Mouse (Mus musculus) neural tube, embryonic 12.5 days (tissue): ENCODE data around the gene Kctd21. TPM values are rescaled to one million over a fixed set of nuclear protein-coding genes. Genes with fewer than 3 reads are reported as not detected.
A peak's percentile ranks its signal among the peaks of the same experiment; 100 is the strongest.

Source experiments
- ATAC-seq: fragments of 200-750 bp; cut with Nextera tagmentation; 2 replicates; pipeline ENCODE4 v1.8.0; 2017; ENCODE audit warnings: low read depth, mild to moderate bottlenecking, moderate TSS enrichment, moderate library complexity; ENCODE audit not compliant: low FRiP score
- H3K27ac ChIP-seq: fragments of 300-500 bp; sonication (generic); 2 replicates; pipeline ENCODE4 v1.5.1; 2016
- H3K27me3 ChIP-seq: fragments of 300-500 bp; sonication (generic); replicated peaks from 2 replicates; pipeline ENCODE4 v1.6.1; 2016; ENCODE audit warnings: mild to moderate bottlenecking
- H3K36me3 ChIP-seq: fragments of 300-500 bp; sonication (generic); 2 replicates; pipeline ENCODE4 v1.6.1; 2016; ENCODE audit warnings: mild to moderate bottlenecking
- H3K4me1 ChIP-seq: fragments of 300-500 bp; sonication (generic); 2 replicates; pipeline ENCODE4 v1.6.1; 2016
- H3K4me2 ChIP-seq: fragments of 300-500 bp; sonication (generic); replicated peaks from 2 replicates; pipeline ENCODE4 v1.6.1; 2016; ENCODE audit warnings: mild to moderate bottlenecking
- H3K4me3 ChIP-seq: fragments of 300-500 bp; sonication (generic); 2 replicates; pipeline ENCODE4 v1.5.1; 2016
- H3K9ac ChIP-seq: fragments of 300-500 bp; sonication (generic); 2 replicates; pipeline ENCODE4 v1.6.1; 2016; ENCODE audit warnings: mild to moderate bottlenecking
- H3K9me3 ChIP-seq: fragments of 300-500 bp; sonication (generic); 2 replicates; pipeline ENCODE4 v1.6.1; 2016; ENCODE audit warnings: mild to moderate bottlenecking
- WGBS: fragments of 180-500 bp; shearing (Covaris S2); methylation state at CpG from one replicate; pipeline ENCODE4 v1.1.7; 2016; 5-methylcytosine and 5-hydroxymethylcytosine counted together
- polyA plus RNA-seq: library from polyadenylated mRNA; unstranded; fragments of >200 nt; fragmentation: Nextera tagmentation; extraction: Ambion mirVana; gene quantifications from 2 replicates; pipeline ENCODE4 v1.2.1, GENCODE M21; 2016

Gene Kctd21
- 6.8 and 7.0 TPM in 2 replicates for polyA plus RNA-seq

GRCm38 (mm10) chr7:97331726-97332666, at the start of gene Kctd21, which contains the start of gene Usp35:
Gene Kctd21, plus strand, starts transcription at chr7:97332327.
Gene Usp35, minus strand, starts transcription at chr7:97332020.
- peak within 1 kb of the TSS; percentile 58 for H3K4me3 ChIP-seq
- 1% methylated on average over 68 of the region's 68 CpGs for WGBS
- peak within 1 kb of the TSS; percentile 77 for H3K4me2 ChIP-seq
- no peaks in the 10 kb centered on the region for H3K36me3 ChIP-seq
- no peaks in the 10 kb centered on the region for H3K9me3 ChIP-seq
- H3K27ac ChIP-seq = no peak within 1 kb of the TSS
- peaks cover 6% of the 10 kb centered on the region for H3K27me3 ChIP-seq
- peak within 1 kb of the TSS; percentile 78 for H3K9ac ChIP-seq
- ATAC-seq = peak; percentile 99
- H3K4me1 ChIP-seq = peaks cover 24% of the 10 kb centered on the region

GRCm38 (mm10) chr7:97296986-97297385, 35.1 kb upstream of the Kctd21 start:
- H3K9ac ChIP-seq = no peak overlapping the region
- no peaks in the 10 kb centered on the region for H3K9me3 ChIP-seq
- no peaks in the 10 kb centered on the region for H3K27me3 ChIP-seq
- no peak for ATAC-seq
- H3K36me3 ChIP-seq = 0 out of 2 replicates have a peak, but pooled peaks cover 9% of the 10 kb centered on the region
- H3K27ac ChIP-seq = no peak overlapping the region
- no peak overlapping the region for H3K4me2 ChIP-seq
- WGBS = 53% methylated on average over 2 of the region's 2 CpGs
- H3K4me3 ChIP-seq = no peak overlapping the region
- H3K4me1 ChIP-seq = no peaks in the 10 kb centered on the region

GRCm38 (mm10) chr7:97297466-97297865, 34.7 kb upstream of the Kctd21 start:
- Histone ChIP-seq H3K4me2 (no peak overlapping the region), H3K9me3 (no peaks in the 10 kb centered on the region), H3K4me1 (no peaks in the 10 kb centered on the region), H3K9ac (no peak overlapping the region), H3K4me3 (no peak overlapping the region), H3K27me3 (no peaks in the 10 kb centered on the region), H3K27ac (no peak overlapping the region), H3K36me3 (0 out of 2 replicates have a peak, but pooled peaks cover 9% of the 10 kb centered on the region)
- ATAC-seq = no peak
- 0% methylated on average over 2 of the region's 2 CpGs for WGBS

- no peak for ATAC-seq
- Histone ChIP-seq H3K4me1 (no peaks in the 10 kb centered on the region), H3K4me3 (no peak overlapping the region), H3K27me3 (no peaks in the 10 kb centered on the region), H3K9me3 (no peaks in the 10 kb centered on the region), H3K27ac (no peak overlapping the region), H3K9ac (no peak overlapping the region), H3K4me2 (no peak overlapping the region), H3K36me3 (0 out of 2 replicates have a peak, but pooled peaks cover 9% of the 10 kb centered on the region)
- 91% methylated on average over 2 of the region's 2 CpGs for WGBS
Observed at GRCm38 (mm10) chr7:97298279-97298678, 33.8 kb upstream of the Kctd21 start.

- no peak overlapping the region for H3K27ac ChIP-seq
- H3K9ac ChIP-seq = no peak overlapping the region
- ATAC-seq = no peak
- H3K4me2 ChIP-seq = no peak overlapping the region
- 88% methylated on average over 6 of the region's 6 CpGs for WGBS
- no peak overlapping the region for H3K4me3 ChIP-seq
- H3K9me3 ChIP-seq = no peaks in the 10 kb centered on the region
- H3K27me3 ChIP-seq = no peaks in the 10 kb centered on the region
- peaks cover 14% of the 10 kb centered on the region for H3K36me3 ChIP-seq
- H3K4me1 ChIP-seq = no peaks in the 10 kb centered on the region
Observed at GRCm38 (mm10) chr7:97298943-97299342, 33.2 kb upstream of the Kctd21 start.

- Histone ChIP-seq H3K36me3 (peaks cover 34% of the 10 kb centered on the region), H3K4me1 (no peaks in the 10 kb centered on the region), H3K9me3 (no peaks in the 10 kb centered on the region), H3K4me3 (no peak overlapping the region), H3K4me2 (no peak overlapping the region), H3K27me3 (no peaks in the 10 kb centered on the region), H3K9ac (no peak overlapping the region), H3K27ac (no peak overlapping the region)
- 94% methylated on average over 2 of the region's 2 CpGs for WGBS
- ATAC-seq = no peak
Observed at GRCm38 (mm10) chr7:97300914-97301313, 31.2 kb upstream of the Kctd21 start.

- ATAC-seq = no peak
- Histone ChIP-seq H3K4me3 (no peak overlapping the region), H3K27me3 (no peaks in the 10 kb centered on the region), H3K9ac (no peak overlapping the region), H3K36me3 (peaks cover 38% of the 10 kb centered on the region), H3K4me2 (no peak overlapping the region), H3K27ac (no peak overlapping the region), H3K9me3 (no peaks in the 10 kb centered on the region), H3K4me1 (no peaks in the 10 kb centered on the region)
- 89% methylated on average over 8 of the region's 8 CpGs for WGBS
Observed at GRCm38 (mm10) chr7:97301321-97301720, 30.8 kb upstream of the Kctd21 start.

- no peaks in the 10 kb centered on the region for H3K4me1 ChIP-seq
- no peak overlapping the region for H3K27ac ChIP-seq
- H3K4me3 ChIP-seq = no peak overlapping the region
- no peaks in the 10 kb centered on the region for H3K9me3 ChIP-seq
- H3K4me2 ChIP-seq = no peak overlapping the region
- H3K36me3 ChIP-seq = peaks cover 44% of the 10 kb centered on the region
- WGBS = 90% methylated on average over 4 of the region's 4 CpGs
- H3K27me3 ChIP-seq = no peaks in the 10 kb centered on the region
- H3K9ac ChIP-seq = no peak overlapping the region
- no peak for ATAC-seq
Observed at GRCm38 (mm10) chr7:97302261-97302660, 29.9 kb upstream of the Kctd21 start.

GRCm38 (mm10) chr7:97302876-97303275, 29.3 kb upstream of the Kctd21 start:
- peaks cover 49% of the 10 kb centered on the region for H3K36me3 ChIP-seq
- 78% methylated on average over 4 of the region's 4 CpGs for WGBS
- H3K9ac ChIP-seq = no peak overlapping the region
- H3K4me1 ChIP-seq = no peaks in the 10 kb centered on the region
- ATAC-seq = no peak
- H3K4me2 ChIP-seq = no peak overlapping the region
- H3K27ac ChIP-seq = no peak overlapping the region
- H3K4me3 ChIP-seq = no peak overlapping the region
- H3K9me3 ChIP-seq = no peaks in the 10 kb centered on the region
- H3K27me3 ChIP-seq = no peaks in the 10 kb centered on the region

GRCm38 (mm10) chr7:97303614-97304013, 28.5 kb upstream of the Kctd21 start:
- H3K9me3 ChIP-seq = no peaks in the 10 kb centered on the region
- H3K27ac ChIP-seq = no peak overlapping the region
- WGBS = 84% methylated on average over 2 of the region's 2 CpGs
- no peak overlapping the region for H3K4me3 ChIP-seq
- H3K36me3 ChIP-seq = peaks cover 55% of the 10 kb centered on the region
- no peak overlapping the region for H3K4me2 ChIP-seq
- H3K9ac ChIP-seq = no peak overlapping the region
- H3K4me1 ChIP-seq = no peaks in the 10 kb centered on the region
- no peak for ATAC-seq
- no peaks in the 10 kb centered on the region for H3K27me3 ChIP-seq

- Histone ChIP-seq H3K4me2 (no peak overlapping the region), H3K36me3 (peaks cover 61% of the 10 kb centered on the region), H3K4me1 (no peaks in the 10 kb centered on the region), H3K9me3 (no peaks in the 10 kb centered on the region), H3K4me3 (no peak overlapping the region), H3K9ac (no peak overlapping the region), H3K27me3 (no peaks in the 10 kb centered on the region), H3K27ac (no peak overlapping the region)
- no peak for ATAC-seq
Observed at GRCm38 (mm10) chr7:97304471-97304870, 27.7 kb upstream of the Kctd21 start.

- peaks cover 68% of the 10 kb centered on the region for H3K36me3 ChIP-seq
- whole genome bisulfite sequencing = 92% methylated on average over 4 of the region's 4 CpGs
- H3K4me2 ChIP-seq = no peak overlapping the region
- H3K27me3 ChIP-seq = no peaks in the 10 kb centered on the region
- ATAC-seq = no peak
- H3K9me3 ChIP-seq = no peaks in the 10 kb centered on the region
- no peaks in the 10 kb centered on the region for H3K4me1 ChIP-seq
- no peak overlapping the region for H3K9ac ChIP-seq
- no peak overlapping the region for H3K4me3 ChIP-seq
- no peak overlapping the region for H3K27ac ChIP-seq
Observed at GRCm38 (mm10) chr7:97305206-97305605, 26.9 kb upstream of the Kctd21 start.
